Mouse (Mus musculus) testis, adult 2 months (tissue): ENCODE data around the gene Il10rb.

Experiments used
- CTCF ChIP-seq: fragments of 200-500 bp; IDR thresholded peaks from 2 replicates; pipeline ENCODE4 v1.5.1; 2012; ENCODE audit warnings: low read depth, mild to moderate bottlenecking, inconsistent platforms, low read length, moderate library complexity; ENCODE audit not compliant: control insufficient read depth, insufficient read depth, insufficient replicate concordance
- POLR2A ChIP-seq: fragments of 200-500 bp; IDR thresholded peaks from 2 replicates; pipeline ENCODE4 v1.6.1; 2012; ENCODE audit warnings: low read depth, mild to moderate bottlenecking, inconsistent platforms, low read length, moderate library complexity; ENCODE audit not compliant: control insufficient read depth

DNA sequence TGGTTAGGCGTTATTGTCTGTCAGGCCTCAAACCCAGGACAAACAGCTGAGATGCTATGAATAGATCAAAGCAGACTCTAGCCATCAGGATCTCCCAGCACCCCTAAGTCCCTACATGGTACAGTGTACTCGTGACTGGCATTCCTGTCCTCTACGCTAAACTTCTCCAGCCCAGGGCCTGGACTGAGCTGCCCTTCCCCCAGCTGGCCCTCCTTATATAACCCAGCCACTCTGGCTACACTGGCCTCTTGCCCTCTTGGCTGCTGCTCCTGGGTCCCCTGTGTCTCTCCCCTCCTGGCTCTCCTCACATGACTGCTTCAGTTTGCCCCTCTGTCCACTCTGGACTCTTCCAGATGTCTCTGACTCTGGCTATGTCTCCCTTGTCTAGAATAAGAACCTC is 56.7 kb downstream of the Il10rb start:
- no peak for TF ChIP-seq CTCF
- no peak for TF ChIP-seq POLR2A
